In genomic region chr11:106170807-106171206, GRCm38 (mm10) we compare ENCODE assay signal across 10 mouse cellular contexts. TPM values are rescaled to one million over a fixed set of nuclear protein-coding genes. Genes with fewer than 3 reads are reported as not detected.
DNase-seq lines count a peak whose midpoint lies in the region; ATAC-seq lines count a peak whose summit lies in the region.
"Had no signal": no experiment of that assay in that cellular context is flagged by ENCODE, and none has a peak within 500 bp of the region (broad histone marks: within the 10 kb centered on the region; RNA-seq: fewer than 3 reads in every experiment).

No protein-coding gene starts in this region.

- peak; percentile 39 for DNase-seq in embryo, embryonic 10 days (ENCODE audit: low spot score)
- no peak for DNase-seq in embryo, embryonic 9.5 days (ENCODE audit: extremely low spot score)
- peak; percentile 51 to 61 for DNase-seq in spleen, postnatal 36 days (ENCODE audit: low spot score in 2 of 2)
- DNase-seq in spleen, postnatal 4 days (ENCODE audit: low spot score in 2 of 2), result no peak
- peak; percentile 83 for DNase-seq in lung, postnatal 36 days
- no peak for DNase-seq in right cerebral cortex, postnatal 36 days (ENCODE audit: low spot score in 2 of 2)
- DNase-seq in kidney, postnatal 25 days, result no peak
- DNase-seq: cerebellum, adult 18-20 months had no signal

- no peak for ATAC-seq in megakaryocyte-erythroid progenitor cell, adult 5-6 weeks (replicated peaks; ENCODE audit: low FRiP score, low TSS enrichment, poor library complexity, severe bottlenecking)

RNA-seq across cellular contexts. Expression of gene Limd2, which starts 10.1 kb away (rescaled TPM):
- 12.0 and 18.5 TPM in 2 replicates for total RNA-seq in megakaryocyte-erythroid progenitor cell, adult 5-6 weeks (2014; fragmentation: Nextera tagmentation)
- 4.4 and 5.9 TPM in 2 replicates for total RNA-seq in megakaryocyte-erythroid progenitor cell, adult 5-6 weeks (2017)

RNA-seq across cellular contexts. Expression of gene Gm10840, which starts 10.2 kb away (rescaled TPM):
- not detected in 2 replicates for total RNA-seq in megakaryocyte-erythroid progenitor cell, adult 5-6 weeks (2014; fragmentation: Nextera tagmentation)
- not detected in 2 replicates for total RNA-seq in megakaryocyte-erythroid progenitor cell, adult 5-6 weeks (2017)
- total RNA-seq: ES-E14 had no signal

RNA-seq across cellular contexts. Expression of gene Strada, which starts 31.2 kb away (rescaled TPM):
- 20.3 and 29.6 TPM in 2 replicates for total RNA-seq in megakaryocyte-erythroid progenitor cell, adult 5-6 weeks (2014; fragmentation: Nextera tagmentation)
- 9.8 and 15.5 TPM in 2 replicates for total RNA-seq in megakaryocyte-erythroid progenitor cell, adult 5-6 weeks (2017)

RNA-seq across cellular contexts. Expression of gene Ccdc47, which starts 45.3 kb away (rescaled TPM):
- total RNA-seq in megakaryocyte-erythroid progenitor cell, adult 5-6 weeks (2014; fragmentation: Nextera tagmentation), result 33.8 and 41.7 TPM in 2 replicates
- total RNA-seq in megakaryocyte-erythroid progenitor cell, adult 5-6 weeks (2017), result 218 and 232 TPM in 2 replicates

RNA-seq across cellular contexts. Expression of gene Ddx42, which starts 45.9 kb away (rescaled TPM):
- total RNA-seq in megakaryocyte-erythroid progenitor cell, adult 5-6 weeks (2014; fragmentation: Nextera tagmentation), result 65.1 and 66.6 TPM in 2 replicates
- total RNA-seq in megakaryocyte-erythroid progenitor cell, adult 5-6 weeks (2017), result 82.7 and 126 TPM in 2 replicates

Comparison
In these comparisons a context has a peak if more than half of its experiments do, and no peak if none do; other contexts are left out.
1. DNase-seq: peak in embryo, embryonic 10 days (single experiment), spleen, postnatal 36 days (2 of 2) and lung, postnatal 36 days (single experiment); none in embryo, embryonic 9.5 days (single experiment), spleen, postnatal 4 days (0 of 2), right cerebral cortex, postnatal 36 days (0 of 2) and kidney, postnatal 25 days (0 of 2).